Mouse (Mus musculus) neutrophil, adult 83 days (primary cell): Measurements from ENCODE around the gene H2-D1. TPM values are rescaled to one million over a fixed set of nuclear protein-coding genes. Genes with fewer than 3 reads are reported as not detected.

Experiments used
- total RNA-seq, 2 experiments: library from RNA; stranded (reverse); gene quantifications; one replicate each; pipeline ENCODE4 v1.2.4; 2023

The H2-D1 gene
- 1,000 to 10,000 TPM; 1,522 to 1,549 TPM for total RNA-seq

DNA sequence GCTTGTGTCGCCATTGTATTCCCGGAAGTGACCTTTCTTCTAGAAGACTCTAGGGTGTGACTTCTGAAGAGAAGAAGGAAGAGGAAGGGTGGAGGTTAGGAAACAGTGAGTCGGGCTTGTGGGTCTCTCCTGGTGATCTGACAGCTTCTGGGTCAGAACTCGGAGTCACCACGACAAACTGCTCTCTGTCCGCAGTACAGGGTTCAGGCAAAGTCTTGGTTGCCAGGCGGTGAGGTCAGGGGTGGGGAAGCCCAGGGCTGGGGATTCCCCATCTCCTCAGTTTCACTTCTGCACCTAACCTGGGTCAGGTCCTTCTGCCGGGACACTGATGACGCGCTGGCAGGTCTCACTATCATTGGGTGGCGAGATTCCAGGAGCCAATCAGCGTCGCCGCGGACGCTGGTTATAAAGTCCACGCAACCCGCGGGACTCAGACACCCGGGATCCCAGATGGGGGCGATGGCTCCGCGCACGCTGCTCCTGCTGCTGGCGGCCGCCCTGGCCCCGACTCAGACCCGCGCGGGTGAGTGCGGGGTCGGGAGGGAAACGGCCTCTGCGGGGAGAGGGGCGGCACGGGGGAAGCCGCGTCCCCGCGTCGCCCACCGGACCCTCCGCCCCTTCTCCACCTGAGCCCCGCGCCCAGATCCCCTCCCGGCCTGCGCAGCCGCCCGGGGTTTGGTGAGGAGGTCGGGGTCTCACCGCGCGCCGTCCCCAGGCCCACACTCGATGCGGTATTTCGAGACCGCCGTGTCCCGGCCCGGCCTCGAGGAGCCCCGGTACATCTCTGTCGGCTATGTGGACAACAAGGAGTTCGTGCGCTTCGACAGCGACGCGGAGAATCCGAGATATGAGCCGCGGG lies at the start of gene H2-D1:
TSS of gene H2-D1 (plus strand) at position 67 of the 859 bp plus-strand sequence.

DNA sequence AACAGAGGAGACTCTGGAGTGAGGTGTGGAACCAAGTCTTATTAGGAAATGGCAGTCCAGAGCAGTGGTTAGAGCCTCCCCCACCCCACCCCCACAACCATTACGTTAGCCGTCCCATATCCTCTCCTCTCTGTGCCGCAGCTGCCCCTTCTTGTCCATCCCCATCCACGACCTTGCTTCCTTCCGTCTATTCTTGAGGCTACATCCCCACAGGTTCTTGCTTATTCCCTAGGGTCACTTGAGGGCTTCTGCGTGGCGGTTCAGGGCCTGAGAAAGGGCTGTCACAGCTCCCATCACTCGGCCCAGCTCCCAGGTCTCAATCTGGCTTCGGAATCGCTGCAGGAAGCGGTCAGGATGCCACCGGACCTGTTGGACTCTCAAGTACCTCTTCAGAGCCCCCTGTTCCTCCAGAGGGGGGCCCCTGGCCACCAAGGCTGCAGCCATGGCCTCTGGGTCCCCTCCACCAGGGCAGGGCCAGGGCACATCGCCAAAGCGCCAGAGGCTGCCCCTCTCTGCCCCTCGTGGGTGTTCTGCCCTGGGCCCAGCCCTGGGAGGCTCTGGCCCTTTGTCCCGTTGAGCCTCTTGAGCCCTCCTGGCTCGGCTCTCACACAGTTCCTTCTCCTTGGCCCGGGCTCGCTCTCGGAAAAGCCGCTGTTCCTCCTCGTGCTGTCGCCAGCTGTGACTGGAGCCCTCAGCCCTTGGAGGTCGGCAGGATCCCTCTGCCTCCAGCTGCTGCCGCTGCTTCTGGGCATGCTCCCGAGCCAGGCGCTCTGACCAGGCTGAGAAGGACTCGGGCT lies 42.2 kb upstream of the H2-D1 start, which contains the start of gene Gm16181:
TSS of gene Gm16181 (plus strand) at position 679 of the 797 bp plus-strand sequence.

DNA sequence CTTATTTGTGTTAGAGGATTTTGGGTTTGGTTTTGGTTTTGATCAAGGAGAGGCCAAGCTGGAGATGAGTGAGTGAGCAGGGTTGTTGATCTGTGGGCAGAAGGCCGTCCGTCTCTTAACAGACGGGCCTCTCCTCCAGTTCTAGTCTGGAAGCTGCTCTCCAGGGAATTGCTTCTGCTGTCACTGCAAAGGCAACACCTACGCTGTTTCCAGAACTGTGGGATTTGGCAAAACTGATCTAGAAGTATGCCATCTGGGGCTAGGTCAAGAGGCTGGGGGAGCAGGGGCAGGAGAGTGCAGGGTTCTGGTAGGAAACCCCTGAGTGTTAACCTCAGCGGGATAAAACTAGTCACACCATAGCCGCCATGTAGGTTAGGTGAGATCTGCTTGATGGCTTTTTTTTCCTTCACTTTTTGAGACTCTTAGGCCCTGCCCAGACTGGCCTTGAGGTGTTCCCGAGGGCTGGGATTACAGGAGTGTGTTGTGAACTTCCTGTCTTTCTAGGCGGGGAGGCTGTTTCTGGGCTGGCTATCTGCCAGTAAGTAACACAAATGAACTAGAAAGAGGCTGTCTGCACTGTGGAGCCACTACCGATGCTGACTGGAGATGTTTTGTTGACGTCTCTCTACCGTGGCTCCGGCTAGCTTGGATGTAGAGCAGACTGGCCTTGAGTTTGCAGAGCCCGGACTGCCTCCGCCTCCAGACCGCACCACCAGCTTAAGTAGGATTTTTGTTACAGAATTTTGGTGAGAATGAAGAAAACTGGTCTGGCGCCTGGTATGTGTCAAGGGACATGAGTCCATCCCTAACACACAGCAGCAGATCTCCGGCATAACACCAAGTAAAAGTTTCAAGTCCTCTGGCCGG lies 29.2 kb upstream of the H2-D1 start, which contains the start of gene Atp6v1g2:
TSS of gene Atp6v1g2 (plus strand) at position 547 of the 867 bp plus-strand sequence.

DNA sequence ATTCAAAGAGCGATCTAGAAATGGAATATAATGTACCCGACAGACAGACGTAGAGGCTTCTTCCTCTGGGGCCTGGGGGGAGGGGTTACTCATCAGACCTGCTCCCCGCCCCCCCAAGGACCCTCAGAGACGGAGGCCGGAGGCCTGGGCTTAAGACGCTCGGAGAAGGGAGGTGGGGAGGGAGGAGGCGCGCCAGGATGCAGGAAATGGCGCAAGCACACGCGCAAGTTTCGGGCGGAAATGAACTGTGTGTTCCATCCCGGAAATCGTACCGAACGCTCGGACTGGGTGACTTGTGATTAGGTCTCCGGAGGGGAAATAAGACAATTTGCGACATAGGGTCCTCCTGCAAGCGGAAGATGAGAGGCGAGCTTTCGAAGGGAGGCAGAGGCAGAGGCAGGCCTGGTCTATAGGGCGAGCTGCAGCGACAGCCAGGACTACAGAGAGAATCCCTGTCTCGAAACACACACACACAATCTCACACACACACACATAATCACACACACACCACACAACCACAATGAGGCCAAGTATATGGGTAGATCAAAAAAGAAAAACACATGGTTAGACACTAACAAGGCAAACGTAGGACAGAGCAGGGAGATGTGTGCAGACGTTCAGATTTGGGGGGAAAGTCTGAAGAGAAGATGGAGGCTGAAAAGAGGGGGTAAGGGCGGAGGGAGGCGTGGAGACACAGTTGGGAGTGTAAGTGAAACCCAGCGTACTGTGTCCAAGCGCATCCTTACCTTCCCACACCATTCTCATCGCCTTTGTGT lies 26.7 kb upstream of the H2-D1 start, which contains the start of gene Nfkbil1:
TSS of gene Nfkbil1 (minus strand) at position 179 of the 776 bp plus-strand sequence.

DNA sequence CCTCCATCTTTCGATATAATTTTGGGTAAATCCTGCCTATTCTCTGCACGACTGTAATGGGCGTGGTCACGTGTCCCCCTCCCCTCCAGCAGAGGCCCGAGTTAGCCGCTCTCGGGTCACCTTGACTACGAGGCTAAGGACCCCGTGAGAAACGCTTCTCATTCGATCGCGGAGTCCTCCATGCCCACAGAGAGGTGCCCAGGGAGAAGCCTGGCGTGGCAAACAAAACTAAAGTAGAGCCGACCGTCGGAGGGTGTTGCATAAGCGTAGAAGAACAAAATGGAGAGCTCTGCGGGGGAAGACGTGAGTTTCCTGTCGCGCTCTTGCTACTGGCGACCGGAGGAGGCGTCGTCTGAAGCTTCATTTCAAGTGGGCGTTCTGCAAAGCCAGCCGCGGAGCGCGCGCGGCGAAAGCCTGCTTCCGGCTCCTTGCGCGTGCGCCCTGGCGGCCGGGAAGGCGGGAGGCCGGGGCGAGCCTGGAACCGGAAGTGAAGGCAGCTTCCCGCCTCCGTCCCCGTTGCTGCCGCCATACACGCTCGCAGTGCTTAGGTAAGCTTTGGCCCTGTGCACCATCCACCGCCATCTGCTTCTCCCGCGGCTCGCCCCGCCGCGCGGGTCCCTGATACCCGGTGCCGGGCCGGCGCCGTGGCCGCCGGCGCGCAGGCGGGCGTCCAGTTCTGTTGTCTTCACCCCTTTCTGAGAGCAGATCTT lies 21.1 kb upstream of the H2-D1 start, which contains the start of gene Ddx39b:
TSS of gene Ddx39b (plus strand) at position 442 of the 710 bp plus-strand sequence.

Other genes starting within 250 kb of the H2-D1 start
- gene Vwa7, start 246.2 kb upstream of the H2-D1 start, total RNA-seq = under 1 TPM in 1 of 2 experiments, not detected in 1; 0.15 TPM
- 1 to 10 TPM; 1.3 to 2.1 TPM for gene Sapcd1, start 234.7 kb upstream of the H2-D1 start, total RNA-seq
- gene Msh5, start 216.0 kb upstream of the H2-D1 start, total RNA-seq = 10 to 100 TPM; 11.5 to 12.5 TPM
- 100 to 1,000 TPM; 262 to 285 TPM for gene Clic1, start 212.8 kb upstream of the H2-D1 start, total RNA-seq
- 1 to 10 TPM; 2.5 to 3.1 TPM for gene Ddah2, start 203.7 kb upstream of the H2-D1 start, total RNA-seq
- gene Ly6g6c, start 197.3 kb upstream of the H2-D1 start, total RNA-seq = 1 to 10 TPM in 1 of 2 experiments, not detected in 1; 1.0 TPM
- under 1 TPM in 1 of 2 experiments, not detected in 1; 0.26 TPM for gene Mpig6b, start 196.5 kb upstream of the H2-D1 start, total RNA-seq
- gene Ly6g6e, start 185.8 kb upstream of the H2-D1 start, total RNA-seq = not detected
- not detected for gene Ly6g6d, start 184.7 kb upstream of the H2-D1 start, total RNA-seq
- under 1 TPM in 1 of 2 experiments, not detected in 1; 0.35 TPM for gene Ly6g6f, start 177.1 kb upstream of the H2-D1 start, total RNA-seq
- 10 to 100 TPM; 50.2 to 58.4 TPM for gene Abhd16a, start 173.5 kb upstream of the H2-D1 start, total RNA-seq
- gene Ly6g5c, start 154.5 kb upstream of the H2-D1 start, total RNA-seq = not detected
- gene Ly6g5b, start 147.3 kb upstream of the H2-D1 start, total RNA-seq = 10 to 100 TPM; 13.5 to 16.4 TPM
- gene Gpank1, start 141.3 kb upstream of the H2-D1 start, total RNA-seq = 10 to 100 TPM; 20.2 to 26.5 TPM
- gene Csnk2b, start 140.7 kb upstream of the H2-D1 start, total RNA-seq = 100 to 1,000 TPM; 172 TPM
- 10 to 100 TPM; 16.4 to 24.3 TPM for gene D17H6S53E, start 136.4 kb upstream of the H2-D1 start, total RNA-seq
- gene Apom, start 130.7 kb upstream of the H2-D1 start, total RNA-seq = under 1 TPM in 1 of 2 experiments, not detected in 1; 0.42 TPM
- gene Bag6, start 127.6 kb upstream of the H2-D1 start, total RNA-seq = 100 to 1,000 TPM; 222 to 226 TPM
- 100 to 1,000 TPM; 180 to 195 TPM for gene Prrc2a, start 97.8 kb upstream of the H2-D1 start, total RNA-seq
- gene Aif1, start 86.7 kb upstream of the H2-D1 start, total RNA-seq = 10 to 100 TPM; 18.0 to 18.3 TPM
- 100 to 1,000 TPM; 564 to 656 TPM for gene Lst1, start 74.3 kb upstream of the H2-D1 start, total RNA-seq
- 10 to 100 TPM; 84.2 to 91.5 TPM for gene Ltb, start 68.3 kb upstream of the H2-D1 start, total RNA-seq
- 10 to 100 TPM; 71.0 to 84.1 TPM for gene Tnf, start 60.7 kb upstream of the H2-D1 start, total RNA-seq
- gene Lta, start 57.4 kb upstream of the H2-D1 start, total RNA-seq = not detected
- gene Gm16181, start 41.9 kb upstream of the H2-D1 start, total RNA-seq = not detected
- gene Atp6v1g2, start 29.1 kb upstream of the H2-D1 start, total RNA-seq = 1 to 10 TPM; 2.2 to 4.8 TPM
- 10 to 100 TPM; 18.6 to 19.5 TPM for gene Nfkbil1, start 26.9 kb upstream of the H2-D1 start, total RNA-seq
- 100 to 1,000 TPM; 208 to 239 TPM for gene Ddx39b, start 21.0 kb upstream of the H2-D1 start, total RNA-seq
- gene H2-Q1, start 57.7 kb downstream of the H2-D1 start, total RNA-seq = 1 to 10 TPM; 6.7 to 6.9 TPM
- gene H2-Q2, start 79.5 kb downstream of the H2-D1 start, total RNA-seq = 1 to 10 TPM; 5.5 to 6.4 TPM
- gene H2-Q4, start 116.9 kb downstream of the H2-D1 start, total RNA-seq = 10 to 100 TPM; 73.7 to 78.8 TPM
- gene H2-Q6, start 162.1 kb downstream of the H2-D1 start, total RNA-seq = 10 to 100 TPM; 16.6 to 19.4 TPM
- gene H2-Q7, start 176.4 kb downstream of the H2-D1 start, total RNA-seq = 10 to 100 TPM; 15.6 to 18.5 TPM
- gene H2-Q10, start 207.4 kb downstream of the H2-D1 start, total RNA-seq = 10 to 100 TPM; 52.2 to 52.4 TPM
- 1 to 10 TPM; 1.2 to 2.6 TPM for gene Pou5f1, start 243.3 kb downstream of the H2-D1 start, total RNA-seq